Mouse (Mus musculus): ENCODE data around the gene Cep83. TPM values are rescaled to one million over a fixed set of nuclear protein-coding genes. Genes with fewer than 3 reads are reported as not detected.

Gene Cep83
- total and polyA plus RNA-seq, 3 experiments, result 3.4 to 10.4 (median 7.5) TPM

DNA sequence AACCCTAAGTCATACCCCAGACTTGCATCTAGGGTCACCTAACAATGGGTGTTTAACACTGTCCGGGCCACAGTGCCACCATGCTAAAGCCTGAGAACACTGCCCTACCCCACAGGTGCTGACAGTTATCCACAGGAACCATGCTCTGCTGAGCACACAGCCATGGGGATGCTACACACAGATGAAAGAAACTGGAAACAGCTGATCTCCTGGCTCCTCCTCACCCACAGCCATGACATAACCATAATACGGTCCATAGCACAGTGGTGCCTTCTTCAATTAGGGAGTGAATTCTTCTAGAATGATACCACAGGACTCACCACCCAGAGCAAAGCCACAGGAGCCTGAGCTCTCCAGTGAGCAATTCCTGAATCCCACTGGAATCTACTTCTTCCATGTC lies 137.5 kb downstream of the Cep83 start:
- no peak for DNase-seq

DNA sequence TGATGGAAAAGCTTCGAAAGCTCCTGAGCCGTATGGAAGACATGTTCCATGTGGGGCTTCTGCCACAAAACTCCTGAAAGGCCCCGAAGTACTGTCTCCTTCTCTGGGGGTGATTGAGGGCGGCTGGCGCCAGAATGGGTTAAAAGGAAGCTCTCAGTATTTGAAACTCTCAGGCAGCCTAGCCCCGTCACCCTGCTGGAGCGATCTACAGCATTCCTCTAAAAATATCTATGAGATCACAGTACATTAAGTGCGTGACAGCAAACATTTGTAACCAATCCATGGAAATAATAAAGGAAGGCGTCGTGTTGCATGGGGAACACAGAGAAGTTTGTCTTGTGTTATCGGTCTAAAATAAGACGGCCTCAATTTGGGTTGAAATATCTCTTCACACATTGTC lies 138.0 kb downstream of the Cep83 start:
- DNase-seq, result no peak

DNA sequence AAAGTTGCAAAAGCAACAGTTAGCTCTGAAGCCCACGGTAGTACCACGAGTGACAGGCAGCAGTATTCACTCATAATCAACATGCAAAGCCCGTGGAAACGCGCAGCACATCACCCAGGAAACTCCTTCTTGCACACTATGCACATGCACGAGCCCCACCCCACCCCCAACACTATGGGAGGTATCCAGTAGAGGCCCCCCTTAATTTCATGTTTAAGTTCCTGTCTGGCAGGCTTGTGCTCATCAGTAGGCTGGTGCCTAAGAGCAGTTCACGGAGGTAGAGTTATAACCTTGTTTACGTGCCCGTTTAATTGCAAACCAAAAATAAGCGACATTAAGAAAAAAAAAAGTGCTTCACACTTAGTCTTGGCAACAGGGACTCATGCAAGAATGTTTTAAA lies 138.9 kb downstream of the Cep83 start:
- no peak for DNase-seq

DNA sequence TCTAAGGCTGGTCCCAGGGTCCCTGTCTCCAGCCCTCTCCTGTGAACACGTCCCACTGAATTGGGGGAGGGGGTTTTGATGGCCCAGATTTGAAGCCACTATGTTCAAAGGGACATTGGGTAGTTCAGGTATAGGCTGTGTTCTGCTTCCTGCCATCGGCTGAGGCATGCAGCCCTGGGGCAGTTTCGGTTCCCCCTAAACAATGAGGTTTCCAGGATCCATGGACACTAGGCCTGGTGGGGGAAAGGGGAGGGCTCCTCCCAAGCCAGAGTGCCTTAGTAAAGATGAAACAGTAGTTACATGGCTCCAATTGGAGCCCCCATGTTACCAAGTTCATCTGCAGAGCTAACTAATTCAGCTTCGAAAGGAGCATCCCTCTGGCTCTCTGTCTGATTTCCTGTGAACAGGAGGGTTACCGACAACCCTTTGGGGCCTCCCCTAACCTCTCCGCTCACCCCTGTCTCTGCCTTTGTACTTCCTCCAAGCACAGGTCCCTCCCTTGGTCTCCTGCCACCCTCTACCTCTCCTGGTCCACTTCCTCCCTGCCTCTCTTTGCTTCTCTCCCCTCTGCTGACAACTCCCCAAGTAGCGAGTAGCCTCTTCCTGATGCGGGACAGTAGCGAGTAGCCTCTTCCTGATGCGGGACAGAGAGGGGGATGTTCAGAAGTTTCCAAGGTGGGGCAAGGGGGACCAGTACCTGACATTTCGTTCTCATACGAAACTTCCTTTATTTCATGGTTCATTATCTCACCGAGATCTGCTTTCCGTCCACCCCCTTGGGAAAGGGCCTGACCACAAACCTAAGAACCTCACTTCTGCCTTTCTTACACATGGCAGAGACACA lies 139.7 kb downstream of the Cep83 start:
- DNase-seq, result no peak

- no peak for DNase-seq
Observed at GRCm38 (mm10) chr10:94828734-94829230, 140.3 kb downstream of the Cep83 start.

GRCm38 (mm10) chr10:94829407-94829806 lies 141.0 kb downstream of the Cep83 start:
- DNase-seq, result peak; percentile 85

DNA sequence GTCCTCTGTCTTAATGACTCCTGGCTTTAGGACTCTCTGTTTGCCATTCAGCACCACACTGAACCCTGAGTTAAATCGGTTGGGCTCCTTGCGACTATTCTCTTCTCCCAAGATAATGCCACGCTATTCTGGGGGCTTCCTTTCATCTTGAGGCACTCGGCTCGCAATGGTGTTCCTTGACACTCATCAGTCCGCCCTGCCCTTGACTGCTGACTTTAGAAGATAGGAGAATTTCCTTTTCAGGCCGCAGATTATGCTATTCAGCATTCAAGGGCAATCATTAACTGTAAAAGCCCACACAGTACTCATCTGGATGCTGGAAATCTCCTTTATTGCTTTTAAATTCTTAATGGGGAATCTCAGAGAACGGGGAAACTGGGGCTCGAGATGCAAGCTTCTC lies 147.4 kb downstream of the Cep83 start:
- DNase-seq, result no peak
